Mouse (Mus musculus) kidney, postnatal 0 days (tissue): ENCODE measurements around the gene Cda. TPM values are rescaled to one million over a fixed set of nuclear protein-coding genes. Genes with fewer than 3 reads are reported as not detected.

Experiments
- ATAC-seq: fragments of 200-750 bp; cut with Nextera tagmentation; replicated peaks from 2 replicates; pipeline ENCODE4 v1.8.0; 2017; ENCODE audit warnings: low read depth, moderate number of reproducible peaks, moderate TSS enrichment, moderate library complexity; ENCODE audit not compliant: low FRiP score
- DNase-seq: peaks from one replicate; pipeline ENCODE4 v3.0.0-alpha.2; 2016; ENCODE audit warnings: low spot score
- H3K27ac ChIP-seq: fragments of 300-500 bp; sonication (generic); 2 replicates; pipeline ENCODE4 v1.5.1; 2014; ENCODE audit warnings: mild to moderate bottlenecking
- H3K27me3 ChIP-seq: fragments of 300-500 bp; sonication (generic); 2 replicates; pipeline ENCODE4 v1.6.1; 2014; ENCODE audit warnings: low read length, mixed read lengths; ENCODE audit not compliant: insufficient read depth
- H3K36me3 ChIP-seq: fragments of 300-500 bp; sonication (generic); 2 replicates; pipeline ENCODE4 v1.6.1; 2014; ENCODE audit warnings: low read length, mixed read lengths; ENCODE audit not compliant: insufficient read depth
- H3K4me1 ChIP-seq: fragments of 300-500 bp; sonication (generic); replicated peaks from 2 replicates; pipeline ENCODE4 v1.6.1; 2014; ENCODE audit warnings: antibody characterized with exemption, low read length, mixed read lengths; ENCODE audit not compliant: insufficient read depth
- H3K4me2 ChIP-seq: fragments of 300-500 bp; sonication (generic); 2 replicates; pipeline ENCODE4 v1.6.1; 2014; ENCODE audit warnings: mild to moderate bottlenecking, low read length, moderate library complexity, mixed read lengths
- H3K4me3 ChIP-seq: fragments of 300-500 bp; sonication (generic); replicated peaks from 2 replicates; pipeline ENCODE4 v1.5.1; 2014; ENCODE audit warnings: low read depth, low read length
- H3K9ac ChIP-seq: fragments of 300-500 bp; sonication (generic); 2 replicates; pipeline ENCODE4 v1.6.1; 2014; ENCODE audit warnings: low read depth, low read length
- H3K9me3 ChIP-seq: fragments of 300-500 bp; sonication (generic); replicated peaks from 2 replicates; pipeline ENCODE4 v1.6.1; 2016; ENCODE audit warnings: low read length, inconsistent platforms, mixed read lengths
- CTCF ChIP-seq: IDR thresholded peaks from 2 replicates; pipeline ENCODE4 v1.5.1; 2016; ENCODE audit warnings: antibody characterized with exemption, low read depth, mild to moderate bottlenecking, moderate library complexity
- WGBS: fragments of 180-500 bp; shearing (Covaris S2); extraction: QIAGEN DNeasy Blood & Tissue Kit; methylation state at CpG from one replicate; pipeline ENCODE4 v1.1.7; 2014; 5-methylcytosine and 5-hydroxymethylcytosine counted together
- polyA plus RNA-seq: library from polyadenylated mRNA; unstranded; fragments of >200 nt; fragmentation: Nextera tagmentation; extraction: Ambion mirVana; gene quantifications from 2 replicates; pipeline ENCODE4 v1.2.1, GENCODE M21; 2015

Gene Cda
- polyA plus RNA-seq, 1 experiment from 2014 or later, result 49.5 TPM

DNA sequence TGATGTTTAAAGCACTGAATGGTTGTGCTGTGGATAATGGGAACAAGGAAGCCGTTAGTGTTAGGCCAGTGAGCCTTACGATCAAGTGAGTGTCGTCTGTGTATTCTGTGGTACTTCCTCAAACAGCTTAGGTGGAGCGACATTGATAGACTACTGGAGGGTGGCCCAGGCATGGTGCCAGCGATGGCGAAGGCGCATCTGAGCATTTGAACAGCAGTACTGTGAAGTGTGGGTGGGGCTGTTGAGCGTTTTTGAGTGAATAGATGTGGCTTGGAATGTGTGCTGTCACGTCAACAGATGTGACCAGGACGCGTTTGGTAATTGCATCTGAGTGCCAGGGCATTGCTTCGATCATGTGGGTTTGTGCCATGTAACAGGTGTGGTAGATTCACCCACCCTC is 60.1 kb downstream of the Cda start:
- no peak for TF ChIP-seq CTCF
- WGBS, result 91% methylated on average over 12 of the region's 12 CpGs
- peaks cover 34% of the 10 kb centered on the region for H3K36me3 ChIP-seq

DNA sequence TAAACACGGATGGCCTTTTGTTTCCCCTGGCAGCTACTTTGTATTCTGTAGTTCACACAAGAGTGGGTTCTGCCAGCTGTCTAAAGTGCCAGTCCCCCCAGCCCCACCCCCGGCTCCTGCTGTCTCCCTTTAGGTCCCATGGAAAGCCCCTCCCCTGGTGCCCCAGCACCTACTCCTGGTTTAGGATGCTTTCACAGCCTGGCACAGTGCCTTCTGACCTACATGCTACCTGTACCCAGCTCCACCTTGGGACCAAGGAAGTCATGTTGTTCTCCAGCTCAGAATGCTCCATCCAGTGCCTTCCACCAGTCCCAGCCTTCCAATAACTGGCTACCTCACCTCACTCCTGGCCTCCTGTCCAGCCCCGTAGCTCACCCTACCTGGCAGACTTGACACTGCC is 60.8 kb downstream of the Cda start:
- H3K36me3 ChIP-seq, result peaks cover 28% of the 10 kb centered on the region
- H3K27me3 ChIP-seq, result no peaks in the 10 kb centered on the region
- H3K4me2 ChIP-seq, result no peak overlapping the region
- no peak overlapping the region for H3K4me3 ChIP-seq
- no peak overlapping the region for H3K27ac ChIP-seq
- no peak for ATAC-seq
- no peak overlapping the region for H3K9ac ChIP-seq
- 88% methylated on average over 3 of the region's 3 CpGs for WGBS
- no peaks in the 10 kb centered on the region for H3K9me3 ChIP-seq
- H3K4me1 ChIP-seq, result peaks cover 12% of the 10 kb centered on the region
- DNase-seq, result no peak
- TF ChIP-seq CTCF, result no peak

More for the DNA sequence above, 60.1 kb downstream of the Cda start:
- no peak overlapping the region for H3K9ac ChIP-seq
- H3K4me1 ChIP-seq, result peaks cover 12% of the 10 kb centered on the region
- no peaks in the 10 kb centered on the region for H3K9me3 ChIP-seq
- no peak overlapping the region for H3K4me2 ChIP-seq
- no peak overlapping the region for H3K27ac ChIP-seq
- H3K4me3 ChIP-seq, result no peak overlapping the region
- ATAC-seq (no peak), DNase-seq (no peak)
- no peaks in the 10 kb centered on the region for H3K27me3 ChIP-seq

DNA sequence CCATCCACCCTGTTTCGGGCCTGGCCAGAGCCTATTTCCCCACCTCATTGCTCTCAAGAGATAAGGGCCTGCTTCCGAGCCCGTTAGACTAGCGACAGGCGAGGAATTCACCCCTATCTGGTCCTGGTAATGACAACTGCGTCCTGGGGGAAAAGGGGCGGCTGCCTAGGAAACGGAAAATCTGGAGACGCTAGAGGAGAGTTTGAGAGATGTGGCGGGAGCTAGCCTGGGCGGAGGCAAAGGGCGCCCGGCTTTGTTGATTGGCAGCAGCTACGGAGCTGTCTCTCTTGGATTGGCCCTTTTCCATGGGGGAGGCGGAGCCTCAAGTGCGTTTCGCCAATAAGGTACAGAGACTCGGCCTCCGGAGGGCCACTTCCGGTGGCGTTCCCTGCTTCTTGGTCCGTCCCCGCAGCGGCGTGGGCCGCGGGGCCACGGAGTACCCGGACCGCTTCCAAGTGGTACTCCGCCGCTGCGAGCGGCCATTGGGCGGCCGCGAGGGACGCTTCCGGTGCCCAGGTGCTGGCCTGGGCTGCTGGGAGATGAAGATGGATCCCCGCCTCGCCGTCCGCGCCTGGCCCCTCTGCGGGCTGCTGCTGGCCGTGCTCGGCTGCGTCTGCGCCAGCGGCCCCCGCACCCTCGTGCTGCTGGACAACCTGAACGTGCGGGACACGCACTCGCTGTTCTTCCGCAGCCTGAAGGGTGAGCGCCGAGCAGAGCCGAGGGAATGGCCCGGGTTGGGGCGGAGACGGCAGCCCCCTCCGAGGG is 63.3 kb downstream of the Cda start, which contains the start of gene Ddost:
TSS of gene Ddost (plus strand) at position 391 of the 765 bp plus-strand sequence.
- no peaks in the 10 kb centered on the region for H3K9me3 ChIP-seq
- peaks cover 17% of the 10 kb centered on the region; the same call in 1 of the 2 replicates for H3K36me3 ChIP-seq
- no peaks in the 10 kb centered on the region for H3K27me3 ChIP-seq
- peak within 1 kb of the TSS; percentile 97 for H3K4me3 ChIP-seq
- peak; percentile 97 for ATAC-seq
- peak within 1 kb of the TSS; percentile 61 for H3K27ac ChIP-seq
- peaks cover 12% of the 10 kb centered on the region for H3K4me1 ChIP-seq
- H3K4me2 ChIP-seq, result peak within 1 kb of the TSS; percentile 86
- peak; percentile 99 for DNase-seq
- TF ChIP-seq CTCF, result no peak
- peak within 1 kb of the TSS; percentile 90 for H3K9ac ChIP-seq
- WGBS, result under 1% methylated on average over 64 of the region's 64 CpGs

DNA sequence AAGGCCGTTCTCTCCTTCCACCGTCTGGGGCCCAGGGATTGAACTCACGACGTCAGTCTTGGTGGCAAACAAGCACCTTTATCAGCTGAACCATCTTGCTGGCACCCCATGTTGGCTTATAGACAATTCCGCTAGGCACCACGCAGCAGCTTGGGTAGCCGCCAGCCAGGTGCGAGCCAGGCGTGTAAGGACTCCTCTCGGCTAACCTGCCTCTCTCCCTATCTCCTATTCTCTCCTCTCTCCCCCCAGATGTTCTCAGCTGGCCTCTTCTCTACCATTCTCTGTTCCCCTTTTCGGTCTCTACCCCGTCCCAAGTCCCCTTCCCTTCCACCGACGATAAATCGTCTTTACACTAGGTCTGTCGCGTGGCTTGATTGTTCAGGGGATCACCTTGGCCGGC is 64.0 kb downstream of the Cda start:
- DNase-seq (no peak), ATAC-seq (no peak)
- no peak for TF ChIP-seq CTCF
- Histone ChIP-seq H3K4me3 (peak overlapping the region; percentile 97), H3K9me3 (no peaks in the 10 kb centered on the region), H3K4me2 (peak overlapping the region; percentile 60), H3K36me3 (0 out of 2 replicates have a peak, but pooled peaks cover 9% of the 10 kb centered on the region), H3K4me1 (peaks cover 12% of the 10 kb centered on the region), H3K27me3 (no peaks in the 10 kb centered on the region), H3K27ac (peak overlapping the region; percentile 9; the same call in 1 of the 2 replicates), H3K9ac (peak overlapping the region; percentile 51)
- 11% methylated on average over 18 of the region's 18 CpGs for WGBS

DNA sequence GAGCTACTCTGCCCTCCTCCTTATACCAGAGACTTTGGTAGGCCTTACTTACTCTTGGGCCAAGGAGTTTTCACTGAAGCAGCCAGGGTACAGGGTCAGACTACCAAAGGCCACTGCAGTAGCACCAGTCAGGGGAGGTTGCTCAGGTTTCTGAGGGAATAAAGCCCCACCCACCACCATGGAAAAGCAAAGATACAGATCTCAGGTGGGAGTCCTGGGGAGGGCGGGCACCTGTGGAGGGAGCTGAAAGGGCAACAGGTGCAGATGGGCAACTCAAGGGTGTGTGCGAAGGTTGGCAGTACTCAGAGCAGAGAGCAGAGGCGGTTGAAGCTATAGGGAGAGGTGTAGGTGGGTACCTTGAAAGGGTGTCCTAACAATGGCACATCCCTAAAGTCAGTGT is 64.8 kb downstream of the Cda start:
- no peak overlapping the region for H3K27ac ChIP-seq
- ATAC-seq (no peak), DNase-seq (no peak)
- H3K9me3 ChIP-seq, result no peaks in the 10 kb centered on the region
- H3K9ac ChIP-seq, result no peak overlapping the region
- 0 out of 2 replicates have a peak, but pooled peaks cover 9% of the 10 kb centered on the region for H3K36me3 ChIP-seq
- H3K4me2 ChIP-seq, result no peak overlapping the region
- H3K4me1 ChIP-seq, result peaks cover 12% of the 10 kb centered on the region
- no peaks in the 10 kb centered on the region for H3K27me3 ChIP-seq
- TF ChIP-seq CTCF, result no peak
- H3K4me3 ChIP-seq, result no peak overlapping the region
- WGBS, result 86% methylated on average over 3 of the region's 3 CpGs

DNA sequence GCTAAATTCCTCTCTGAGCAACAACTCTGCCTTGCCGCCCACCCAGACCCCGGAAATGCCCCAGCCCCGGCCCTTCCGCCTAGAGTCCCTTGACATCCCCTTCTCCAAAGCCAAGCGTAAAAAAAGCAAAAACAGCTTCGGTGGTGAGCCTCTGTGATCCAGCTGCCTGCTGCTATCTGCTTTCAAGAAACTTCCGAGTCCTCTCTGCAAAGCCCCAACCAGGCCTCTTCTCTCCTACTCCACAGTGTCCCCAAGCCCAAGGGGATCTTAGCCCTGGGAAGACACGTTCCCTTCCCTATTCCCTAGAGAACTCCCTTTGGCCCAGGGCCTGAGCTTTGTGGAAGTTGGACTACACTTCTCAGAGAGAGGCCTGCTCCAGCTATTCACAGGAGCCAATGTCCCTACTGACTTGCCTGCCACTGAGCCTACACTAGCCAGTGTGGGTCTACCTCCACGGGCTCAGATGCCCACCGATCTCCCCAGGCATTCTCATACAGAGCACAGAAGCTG is 66.5 kb downstream of the Cda start:
- no peaks in the 10 kb centered on the region for H3K27me3 ChIP-seq
- H3K4me2 ChIP-seq, result no peak overlapping the region
- no peak for DNase-seq
- no peaks in the 10 kb centered on the region for H3K36me3 ChIP-seq
- no peak for TF ChIP-seq CTCF
- no peak overlapping the region for H3K27ac ChIP-seq
- no peaks in the 10 kb centered on the region for H3K9me3 ChIP-seq
- no peak overlapping the region for H3K4me3 ChIP-seq
- H3K9ac ChIP-seq, result no peak overlapping the region
- peaks cover 12% of the 10 kb centered on the region for H3K4me1 ChIP-seq
- no peak for ATAC-seq
- WGBS, result 89% methylated on average over 10 of the region's 10 CpGs
